Mouse (Mus musculus): Measurements from ENCODE around the gene Golt1a.
A peak's percentile ranks its signal among the peaks of the same experiment; 100 is the strongest.
"Not testable (repeated sequence)": the region's sequence is repeated elsewhere in the genome, so short reads cannot be mapped to it uniquely, and the experiment has no call there.

The Golt1a gene

DNA sequence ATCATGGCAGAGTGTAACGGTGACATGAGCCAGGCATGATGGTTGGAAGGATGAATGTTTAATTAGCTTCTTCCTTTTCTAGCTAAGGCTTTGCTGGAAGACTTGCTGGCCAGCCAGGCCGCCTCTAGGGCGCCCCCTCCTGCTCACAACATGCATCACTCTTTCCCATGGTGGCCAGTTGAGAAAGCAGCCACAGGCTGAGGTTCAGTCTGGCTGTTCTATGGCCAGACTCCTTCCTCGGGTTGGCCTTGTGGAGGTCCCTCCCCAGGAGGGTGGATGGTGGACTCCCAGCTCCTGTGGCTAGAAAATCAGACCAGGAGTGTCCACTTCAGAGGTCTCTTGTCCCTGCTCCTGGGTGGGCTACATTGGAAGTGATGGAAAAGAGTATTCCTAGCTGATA, 2.8 kb upstream of the Golt1a start:
- DNase-seq (ENCODE audit: low spot score): peak; percentile 44

DNA sequence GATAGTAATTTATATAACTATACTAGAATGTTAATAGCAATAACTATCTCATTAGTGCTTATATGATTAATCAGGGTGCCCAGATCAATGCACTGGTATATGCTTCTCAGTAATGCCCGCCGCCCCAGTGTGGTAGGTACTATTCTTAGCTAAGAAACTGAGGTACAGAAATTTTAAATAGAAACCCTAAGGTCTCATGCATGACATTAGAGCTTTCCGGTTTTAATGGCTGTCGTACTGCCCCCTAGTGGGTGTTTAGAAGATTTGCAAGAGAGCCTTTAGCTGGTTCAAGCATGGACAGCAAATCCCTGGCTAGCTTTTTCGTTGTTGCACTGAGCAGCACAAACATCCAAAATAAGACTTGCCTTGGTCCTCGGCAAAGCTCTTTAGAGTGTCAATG, 2.3 kb upstream of the Golt1a start:
- DNase-seq (ENCODE audit: low spot score): no peak

DNA sequence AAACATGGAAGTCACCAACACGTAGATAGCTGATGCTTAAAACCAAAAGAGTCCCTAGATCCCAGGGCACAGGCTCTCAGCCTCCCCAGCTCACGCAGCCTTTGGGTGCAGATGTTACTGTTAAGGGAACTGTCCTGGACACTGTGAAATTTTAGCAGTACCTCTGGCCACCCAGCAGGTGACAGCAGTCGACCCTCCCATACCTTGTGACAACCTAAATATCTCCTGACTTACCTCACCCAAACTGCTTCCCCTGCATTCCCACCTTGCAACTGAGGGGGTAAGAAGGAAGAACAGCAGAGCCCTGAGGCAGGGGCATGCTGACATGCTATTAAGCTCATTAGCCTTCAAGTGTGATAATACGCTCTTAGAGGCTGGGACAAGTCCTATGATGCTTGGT, 1.6 kb downstream of the Golt1a start:
- DNase-seq (ENCODE audit: low spot score): no peak

DNA sequence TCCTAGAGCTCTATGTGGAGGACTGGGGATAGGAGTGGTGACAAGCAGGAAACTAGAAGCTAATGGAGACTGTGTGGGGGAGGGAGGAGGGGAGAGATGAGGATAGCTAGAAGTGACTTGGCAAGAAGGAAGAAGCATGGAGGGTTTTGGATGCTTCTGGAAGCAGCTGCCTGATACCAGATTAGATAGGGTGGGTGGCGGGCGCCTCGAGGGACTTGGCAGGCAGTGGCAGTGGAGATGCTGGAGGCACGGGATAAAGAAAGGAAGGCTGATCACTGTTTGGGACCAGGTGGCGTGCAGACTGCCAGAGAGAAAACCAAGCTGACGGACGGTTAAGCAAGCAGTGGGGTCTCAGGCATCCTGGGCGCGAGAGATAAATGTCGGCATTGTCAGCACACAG, 2.3 kb downstream of the Golt1a start:
- no peak for DNase-seq (ENCODE audit: low spot score)

DNA sequence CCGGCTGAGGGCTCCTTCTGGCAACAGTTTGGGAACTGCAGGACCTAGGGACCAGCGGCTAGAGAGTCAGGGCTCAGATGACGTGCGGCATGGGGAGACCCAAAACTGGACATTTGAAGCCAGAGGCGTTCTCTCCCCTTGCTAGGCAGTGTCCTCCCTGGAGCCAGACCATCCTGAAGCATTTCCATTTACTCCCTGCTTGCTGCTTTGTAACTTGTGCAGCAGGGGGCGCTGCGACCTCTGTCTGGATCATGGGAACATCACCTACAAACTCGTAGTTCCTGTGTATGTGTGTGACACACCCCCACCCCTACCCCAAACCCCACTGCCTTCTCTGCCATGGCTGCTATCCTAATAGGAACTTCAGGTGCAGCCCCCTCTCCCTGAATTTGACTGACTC, 4.8 kb downstream of the Golt1a start:
- DNase-seq (ENCODE audit: low spot score): no peak

DNA sequence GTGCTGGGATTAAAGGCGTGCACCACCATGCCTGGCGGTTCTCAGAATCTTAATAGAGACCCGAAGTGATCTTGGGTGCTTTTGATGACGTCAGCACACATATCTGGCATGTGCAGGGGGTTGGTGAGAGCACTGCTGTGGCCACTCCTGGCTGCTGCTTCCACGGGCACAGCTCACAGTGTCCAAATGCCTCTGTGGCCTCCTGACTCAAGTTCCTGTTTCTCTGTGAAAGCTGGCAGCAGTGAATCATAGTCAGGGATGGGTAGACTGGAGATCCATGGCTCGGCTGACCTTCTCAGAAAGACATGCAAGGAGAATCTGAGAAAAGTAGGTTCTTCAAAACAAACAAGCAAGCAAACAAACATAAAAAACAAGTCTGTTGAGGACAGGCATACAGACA, 6.2 kb downstream of the Golt1a start:
- no peak for DNase-seq (ENCODE audit: low spot score)

DNA sequence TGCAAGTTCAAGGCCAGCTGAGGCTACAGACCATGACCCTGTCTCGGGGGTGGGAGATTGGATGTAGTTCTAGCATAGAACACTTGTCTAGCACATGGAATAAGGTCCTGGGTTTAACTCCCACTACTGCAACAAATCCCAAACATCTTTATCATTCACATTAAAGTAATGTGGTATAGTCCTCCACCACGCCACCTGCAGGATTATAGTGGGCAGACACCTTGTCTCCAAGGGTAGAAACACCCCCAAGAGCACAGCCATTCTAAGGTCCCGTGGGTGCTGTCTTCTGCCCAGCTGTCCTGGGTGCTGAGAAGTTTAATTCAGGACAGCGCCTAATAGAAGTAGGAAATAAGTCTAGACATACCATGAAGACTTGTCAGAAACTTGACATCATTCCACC, 7.0 kb downstream of the Golt1a start:
- no peak for DNase-seq (ENCODE audit: low spot score)

DNA sequence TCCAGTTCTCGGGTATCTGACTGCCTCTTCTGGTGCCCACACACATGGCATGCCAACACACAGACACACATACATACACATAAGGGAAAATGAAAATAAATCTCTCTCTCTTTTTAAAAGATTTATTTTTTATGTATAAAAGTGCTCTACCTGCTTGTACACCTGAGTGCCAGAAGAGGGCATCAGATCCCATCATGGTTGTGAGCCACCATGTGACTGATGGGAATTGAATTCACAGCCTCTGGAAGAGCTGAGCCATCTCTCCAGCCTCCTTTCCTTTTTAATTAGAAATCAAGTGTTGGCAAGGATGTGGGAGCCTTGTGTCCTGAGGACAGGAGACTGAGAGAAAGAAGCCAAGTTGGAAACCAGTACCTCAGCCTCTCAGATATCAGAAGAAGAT, 7.5 kb downstream of the Golt1a start:
- no peak for DNase-seq (ENCODE audit: low spot score)

DNA sequence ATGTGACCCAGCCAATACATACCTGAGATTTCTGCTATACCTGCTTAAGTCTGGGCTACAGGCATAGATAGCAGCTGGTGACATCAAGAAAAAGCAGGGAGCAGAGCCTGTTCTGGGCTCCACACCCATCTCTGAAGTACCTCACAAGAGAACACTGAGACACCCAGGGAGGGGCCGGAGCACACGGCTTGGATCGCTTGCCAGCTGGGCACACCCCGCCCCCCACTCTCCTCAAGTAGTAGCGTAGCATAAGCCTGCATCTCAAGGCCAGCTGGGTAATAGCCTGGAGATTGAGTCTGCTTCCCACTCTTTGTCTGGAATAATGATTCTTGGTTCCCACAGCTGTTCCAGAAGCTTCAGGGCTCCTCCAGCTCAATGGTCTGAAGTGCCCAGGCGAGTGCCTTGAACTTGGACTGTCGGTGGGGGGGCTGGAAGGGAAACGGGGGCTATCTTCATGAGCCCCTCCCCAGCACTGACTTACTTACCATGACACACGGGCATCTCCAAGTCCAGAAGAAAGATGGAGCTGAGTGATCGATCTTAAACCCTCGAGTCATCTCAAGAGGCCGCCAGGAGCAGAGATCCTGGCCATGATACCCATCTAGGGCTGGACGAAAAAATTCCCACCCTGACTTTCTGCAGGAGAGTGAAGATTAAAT, 11.8 kb downstream of the Golt1a start, which contains the start of gene Kiss1:
Kiss1 (plus strand) TSS at position 609 of the 659 bp plus-strand sequence.
- DNase-seq (ENCODE audit: low spot score): no peak

DNA sequence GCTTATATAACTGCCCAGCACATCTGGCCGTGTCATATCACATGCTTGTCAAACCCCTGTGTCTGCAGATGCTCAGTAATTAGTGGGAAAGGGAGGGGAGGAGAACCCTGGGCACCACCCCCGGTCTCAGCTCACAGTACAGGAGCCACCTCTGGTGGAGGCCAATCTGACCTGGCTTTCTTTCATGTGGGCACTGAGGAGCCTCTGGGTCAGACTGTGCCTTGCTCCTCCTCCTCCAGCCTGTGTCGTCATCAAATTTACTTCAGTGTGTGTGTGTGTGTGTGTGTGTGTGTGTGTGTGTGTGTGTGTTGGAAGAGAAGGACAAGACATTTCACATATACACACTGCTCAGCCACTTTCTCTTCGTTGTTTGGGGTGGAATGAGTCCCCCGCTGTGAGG, 13.7 kb downstream of the Golt1a start:
- peak; percentile 48 for DNase-seq (ENCODE audit: low spot score)

DNA sequence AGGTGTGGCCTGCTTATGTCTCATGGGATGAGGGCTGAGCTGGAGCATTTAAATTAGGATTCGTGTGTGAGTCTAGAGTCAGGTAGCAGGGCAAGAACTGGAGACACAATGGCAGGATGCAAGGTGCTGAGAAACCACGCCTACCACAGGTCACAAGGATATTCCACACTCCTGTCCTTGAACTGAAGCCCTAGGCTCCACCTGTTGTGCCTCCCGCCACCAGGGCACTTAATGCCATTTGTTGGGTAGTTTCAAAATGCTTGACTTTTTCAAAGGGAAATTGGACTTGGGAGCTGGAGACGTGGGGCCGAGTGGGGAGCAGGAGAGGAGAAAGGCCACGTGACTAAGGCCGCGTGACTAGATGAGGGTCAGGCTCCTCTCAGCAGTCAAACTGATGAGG, 16.4 kb downstream of the Golt1a start:
- DNase-seq (ENCODE audit: low spot score): no peak

DNA sequence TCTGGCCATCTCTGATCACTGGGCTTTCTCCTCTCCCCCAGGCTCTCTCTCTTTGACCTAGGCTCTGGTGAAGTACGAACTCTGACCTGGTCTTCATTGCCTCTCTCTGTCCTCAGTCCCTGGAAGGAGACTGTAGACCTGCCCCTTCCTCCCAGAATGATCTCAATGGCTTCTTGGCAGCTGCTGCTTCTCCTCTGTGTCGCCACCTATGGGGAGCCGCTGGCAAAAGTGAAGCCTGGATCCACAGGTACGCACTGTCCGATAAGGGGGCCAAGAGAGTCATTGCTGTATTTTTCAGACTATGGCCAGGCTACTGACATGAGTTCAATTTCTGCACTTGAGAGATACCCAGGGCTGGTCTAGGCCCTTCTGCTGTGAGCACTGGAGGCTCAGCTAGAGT, 17.5 kb downstream of the Golt1a start:
- no peak for DNase-seq (ENCODE audit: low spot score)

DNA sequence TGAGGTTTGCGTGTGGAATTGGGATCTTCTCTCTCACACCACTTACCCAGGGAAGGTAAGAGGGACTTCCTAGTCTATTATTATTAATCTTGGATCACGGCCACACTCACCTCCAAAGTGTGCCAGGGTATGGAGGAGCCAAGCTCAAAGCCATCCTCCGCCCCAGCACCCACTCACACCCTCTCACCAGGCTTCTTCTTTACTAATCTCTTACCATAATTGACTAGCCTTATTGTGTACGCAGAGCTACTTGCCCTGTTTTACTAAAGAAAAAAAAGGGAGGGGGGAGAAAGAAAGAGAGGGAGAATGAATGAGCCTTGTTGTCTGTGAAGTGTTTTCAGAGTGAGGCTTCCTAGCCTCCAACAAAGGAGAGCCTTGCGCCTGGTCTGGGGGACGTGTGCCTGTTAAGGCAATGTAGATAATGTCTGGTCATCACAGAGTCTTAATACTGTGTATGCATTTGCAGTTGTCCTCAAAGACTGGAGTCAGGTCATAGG, 18.7 kb downstream of the Golt1a start:
- no peak for DNase-seq (ENCODE audit: low spot score)

DNA sequence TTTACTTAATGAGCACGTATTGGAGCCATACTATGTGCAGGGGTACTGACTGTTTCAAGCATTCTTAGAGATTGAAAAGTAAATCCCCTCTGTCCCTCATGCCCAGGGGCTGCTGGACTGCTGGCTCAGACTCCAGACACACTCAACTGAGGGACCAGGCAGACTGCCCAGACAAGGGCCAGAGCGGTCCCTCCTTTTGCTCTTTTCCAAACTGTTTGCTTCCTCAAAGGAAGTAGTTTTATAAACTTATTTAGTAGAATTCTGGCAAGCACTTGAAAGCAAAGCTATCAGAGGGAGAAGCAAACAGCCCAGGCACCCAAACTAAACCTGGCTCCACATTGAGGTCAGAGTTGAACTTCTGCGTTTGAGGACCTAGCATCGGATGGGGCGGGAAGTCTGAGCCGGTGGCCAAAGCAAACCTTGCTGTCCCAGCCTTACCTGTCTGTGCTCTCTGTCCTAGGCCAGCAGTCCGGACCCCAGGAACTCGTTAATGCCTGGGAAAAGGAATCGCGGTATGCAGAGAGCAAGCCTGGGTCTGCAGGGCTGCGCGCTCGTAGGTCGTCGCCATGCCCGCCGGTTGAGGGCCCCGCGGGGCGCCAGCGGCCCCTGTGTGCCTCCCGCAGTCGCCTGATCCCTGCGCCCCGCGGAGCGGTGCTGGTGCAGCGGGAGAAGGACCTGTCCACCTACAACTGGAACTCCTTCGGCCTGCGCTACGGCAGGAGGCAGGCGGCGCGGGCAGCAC, 19.5 kb downstream of the Golt1a start:
- DNase-seq (ENCODE audit: low spot score): no peak

DNA sequence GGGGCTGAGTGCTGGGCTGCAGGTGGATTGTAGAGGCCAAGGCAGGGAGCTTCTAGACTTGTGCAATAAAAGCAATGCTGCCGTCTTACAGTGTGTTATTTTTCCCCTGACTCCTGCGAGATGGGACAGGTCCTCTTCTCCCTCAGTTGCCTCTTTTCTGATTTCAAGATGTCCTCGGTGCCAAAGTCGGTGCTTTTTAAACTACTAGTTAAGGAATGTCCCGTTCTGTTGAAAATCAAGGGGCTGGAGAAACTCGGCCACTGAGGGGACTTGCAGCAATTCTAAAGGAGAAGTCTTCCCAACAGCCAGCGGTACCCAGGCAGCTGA, 20.0 kb downstream of the Golt1a start:
- DNase-seq (ENCODE audit: low spot score): no peak

DNA sequence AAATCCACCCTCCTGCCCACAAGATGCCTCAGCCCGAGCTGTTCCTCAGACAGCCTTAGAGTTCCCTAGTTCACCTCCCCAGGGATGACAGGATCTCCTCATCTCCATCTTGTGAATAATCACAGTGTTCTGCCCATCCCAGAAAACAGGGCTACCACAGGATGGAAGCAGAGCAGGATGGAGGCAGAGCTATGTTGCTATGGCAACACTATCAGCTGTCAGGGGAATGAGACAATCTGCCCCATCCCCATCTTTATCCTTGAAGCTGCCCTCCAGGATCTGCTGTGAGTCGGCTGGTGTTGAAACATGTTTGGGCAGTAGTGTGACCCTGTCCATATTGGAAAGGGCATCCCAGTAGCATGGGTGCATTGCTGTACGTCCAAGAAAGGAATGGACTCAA, 21.5 kb downstream of the Golt1a start:
- no peak for DNase-seq (ENCODE audit: low spot score)

DNA sequence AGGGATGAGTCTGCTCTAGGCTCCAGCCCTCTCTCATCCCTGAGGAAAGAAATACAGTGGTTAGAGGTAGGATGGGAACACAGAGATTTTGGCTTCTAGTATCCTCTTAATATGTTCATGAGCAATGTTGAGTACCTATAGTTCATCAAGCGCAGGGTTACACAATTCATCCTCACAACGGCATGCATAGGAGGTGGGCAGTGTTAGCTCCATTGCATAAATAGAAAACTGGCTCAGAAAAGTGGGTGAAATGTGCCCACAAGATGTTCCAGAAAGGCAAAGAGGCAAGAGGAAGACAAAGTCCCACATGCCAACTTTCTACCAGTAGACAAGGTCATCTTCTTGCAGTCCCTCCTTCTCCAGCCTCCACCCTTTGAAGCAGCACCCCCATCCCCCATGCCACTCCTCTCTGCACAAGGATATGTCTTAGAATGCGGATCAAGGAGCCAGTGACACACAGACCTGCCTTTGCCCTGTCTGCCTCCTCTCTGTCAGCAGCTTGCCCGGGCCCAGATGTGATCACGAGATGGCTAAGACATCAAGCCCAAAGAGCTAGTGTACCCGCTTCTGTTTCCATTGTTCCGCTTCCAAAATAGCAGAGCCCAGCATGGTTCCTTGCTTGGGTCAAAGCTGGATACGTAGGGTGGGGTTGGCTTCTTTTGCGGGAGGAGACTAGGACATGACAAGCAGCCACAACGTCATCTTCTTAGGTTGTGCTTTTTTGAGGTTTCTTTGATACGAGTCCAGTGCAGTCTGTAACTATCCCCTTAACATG, 23.2 kb downstream of the Golt1a start:
- DNase-seq (ENCODE audit: low spot score): no peak

DNA sequence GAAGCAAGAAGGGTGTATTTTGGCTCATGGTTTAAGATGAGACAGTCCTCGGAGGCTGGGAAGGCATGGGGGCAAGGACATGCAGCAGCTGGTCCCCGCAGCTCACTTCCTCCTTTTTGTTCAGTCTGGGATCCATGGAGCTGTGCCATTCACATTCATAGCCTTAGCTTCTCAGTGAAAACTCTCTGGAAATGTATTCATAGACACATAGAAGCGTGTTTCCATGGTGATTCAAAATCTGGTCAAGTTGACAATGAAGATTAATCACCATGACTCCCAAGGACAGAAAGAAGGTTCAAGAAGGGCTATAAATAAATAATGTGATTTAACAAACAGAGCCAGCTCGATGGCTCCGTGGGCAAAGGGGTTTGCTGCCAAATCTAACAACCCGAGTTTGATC, 24.3 kb downstream of the Golt1a start:
- no peak for DNase-seq (ENCODE audit: low spot score)

DNA sequence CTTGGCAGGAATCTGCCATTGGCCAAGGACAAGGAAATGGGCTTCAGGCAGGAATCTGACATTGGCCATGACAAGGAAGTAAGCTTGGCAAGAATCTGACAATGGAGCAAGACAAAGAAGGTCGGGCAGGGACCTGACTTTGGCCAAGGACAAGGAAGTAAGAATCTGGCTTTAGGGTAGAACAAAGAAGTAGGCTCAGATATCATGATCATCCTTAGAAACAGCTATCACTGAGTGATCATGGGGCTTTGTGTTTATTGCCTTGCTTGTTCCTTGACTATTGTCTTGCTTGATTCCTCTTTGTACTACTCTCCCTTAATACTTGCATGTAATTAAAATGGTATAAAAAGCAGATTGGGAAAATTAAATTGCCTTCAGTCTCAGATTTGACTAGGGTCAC, 30.8 kb downstream of the Golt1a start:
- not testable (repeated sequence) for DNase-seq (ENCODE audit: low spot score)

DNA sequence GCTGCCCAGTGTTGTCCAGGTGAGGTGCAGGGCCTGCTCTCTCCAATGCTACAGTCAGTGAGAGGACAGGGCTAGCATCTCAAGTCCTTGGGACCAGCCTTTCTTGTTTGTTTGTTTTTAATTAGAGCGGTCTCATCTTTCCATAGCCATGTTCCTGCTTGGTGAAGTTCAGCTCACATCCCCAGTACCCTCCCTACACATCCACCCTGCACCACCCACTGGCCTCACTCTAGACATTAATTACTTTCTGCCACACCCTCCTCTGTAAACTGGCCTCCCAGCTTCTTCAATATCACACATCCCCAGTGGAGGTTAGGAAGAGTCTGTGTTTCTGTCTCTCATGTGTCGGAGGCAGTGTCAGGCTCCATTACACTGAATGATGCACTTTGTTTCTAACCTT, 34.8 kb downstream of the Golt1a start:
- no peak for DNase-seq (ENCODE audit: low spot score)

DNA sequence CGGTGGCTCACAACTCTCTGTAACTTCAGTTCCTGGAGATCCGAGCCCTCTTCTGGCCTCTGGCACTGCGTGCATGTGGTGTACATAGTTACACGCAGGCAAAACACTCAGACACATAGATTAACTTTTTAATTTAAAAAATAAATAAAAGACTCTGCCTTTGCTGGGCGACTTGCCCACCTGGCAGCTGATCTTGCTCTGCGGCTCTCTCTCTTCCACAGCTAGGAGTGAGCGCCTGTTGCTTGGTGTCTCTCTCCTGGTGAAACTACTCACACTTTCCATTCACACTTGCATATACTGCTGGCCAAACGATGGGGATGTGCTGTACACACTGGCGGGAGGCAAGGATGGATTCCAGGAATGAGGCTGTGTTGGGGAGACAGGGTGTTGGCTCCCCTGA, 36.9 kb downstream of the Golt1a start:
- no peak for DNase-seq (ENCODE audit: low spot score)

DNA sequence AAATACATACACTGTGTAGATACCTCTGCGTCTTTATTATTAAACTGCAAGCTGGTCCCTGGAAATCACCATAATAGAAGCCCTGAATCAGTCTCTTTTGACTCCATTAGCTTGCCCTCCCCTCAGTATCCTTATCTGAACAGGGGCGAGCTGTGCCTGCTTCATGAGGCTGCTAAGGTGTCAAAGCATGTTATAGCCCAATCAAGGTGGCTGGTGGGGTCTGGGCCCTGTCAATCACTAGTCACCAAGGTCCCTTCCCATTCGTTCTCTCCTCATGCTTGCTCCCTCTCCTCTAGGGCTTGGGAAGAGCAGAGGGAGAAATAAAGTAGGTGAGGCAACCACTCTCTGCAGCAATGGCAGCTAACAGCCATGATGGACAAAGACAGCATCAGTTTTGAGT, 37.6 kb downstream of the Golt1a start:
- no peak for DNase-seq (ENCODE audit: low spot score)
